Mouse (Mus musculus) CH12.LX (cell line): ENCODE data around the gene Ceacam10.

ENCODE experiments used
- CTCF ChIP-seq, 2 experiments: IDR thresholded peaks in 1 of 2; conservative IDR thresholded peaks in 1 of 2; 2 replicates each; pipeline ENCODE4 v1.5.1; 2011 to 2012; ENCODE audit warnings: low read depth in 2 of 2, low read length in 2 of 2, improper control_type of control experiment in 1 of 2, inconsistent platforms in 1 of 2, mild to moderate bottlenecking in 1 of 2, moderate library complexity in 1 of 2
- EP300 ChIP-seq: IDR thresholded peaks from 2 replicates; pipeline ENCODE4 v1.6.1; 2011; ENCODE audit warnings: low read length, improper control_type of control experiment
- ETS1 ChIP-seq: conservative IDR thresholded peaks from 2 replicates; pipeline ENCODE4 v1.6.1; 2012; ENCODE audit warnings: low read depth, mild to moderate bottlenecking, inconsistent platforms, low read length, improper control_type of control experiment, moderate library complexity
- KAT2A ChIP-seq: IDR thresholded peaks from 2 replicates; pipeline ENCODE4 v1.6.1; 2012; ENCODE audit warnings: low read length, improper control_type of control experiment, inconsistent platforms; ENCODE audit not compliant: insufficient replicate concordance
- MAFK ChIP-seq: IDR thresholded peaks from 2 replicates; pipeline ENCODE4 v1.6.1; 2011; ENCODE audit warnings: low read length, improper control_type of control experiment; ENCODE audit not compliant: insufficient replicate concordance
- NRF1 ChIP-seq: IDR thresholded peaks from 2 replicates; pipeline ENCODE4 v1.6.1; 2014; ENCODE audit warnings: low read depth, mild to moderate bottlenecking, inconsistent platforms, low read length, improper control_type of control experiment, moderate library complexity
- POLR2A ChIP-seq: IDR thresholded peaks from 2 replicates; pipeline ENCODE4 v1.6.1; 2011; ENCODE audit warnings: low read depth, mild to moderate bottlenecking, improper control_type of control experiment, low read length
- RAD21 ChIP-seq: IDR thresholded peaks from 2 replicates; pipeline ENCODE4 v1.6.1; 2011; ENCODE audit warnings: low read depth, mild to moderate bottlenecking, low read length, improper control_type of control experiment, moderate library complexity
- TCF12 ChIP-seq: IDR thresholded peaks from 2 replicates; pipeline ENCODE4 v1.6.1; 2014; ENCODE audit warnings: low read depth, mild to moderate bottlenecking, inconsistent platforms, low read length, improper control_type of control experiment
- USF1 ChIP-seq: IDR thresholded peaks from 2 replicates; pipeline ENCODE4 v1.6.1; 2014; ENCODE audit warnings: low read depth, mild to moderate bottlenecking, inconsistent platforms, low read length, improper control_type of control experiment
- USF2 ChIP-seq: conservative IDR thresholded peaks from 2 replicates; pipeline ENCODE4 v1.6.1; 2011; ENCODE audit warnings: low read depth, low read length, improper control_type of control experiment
- ZC3H11A ChIP-seq: IDR thresholded peaks from 2 replicates; pipeline ENCODE4 v1.6.1; 2012; ENCODE audit warnings: low read depth, mild to moderate bottlenecking, inconsistent platforms, low read length, improper control_type of control experiment
- ZNF384 ChIP-seq: IDR thresholded peaks from 2 replicates; pipeline ENCODE4 v1.6.1; 2012; ENCODE audit warnings: low read depth, low read length, improper control_type of control experiment, inconsistent platforms

DNA sequence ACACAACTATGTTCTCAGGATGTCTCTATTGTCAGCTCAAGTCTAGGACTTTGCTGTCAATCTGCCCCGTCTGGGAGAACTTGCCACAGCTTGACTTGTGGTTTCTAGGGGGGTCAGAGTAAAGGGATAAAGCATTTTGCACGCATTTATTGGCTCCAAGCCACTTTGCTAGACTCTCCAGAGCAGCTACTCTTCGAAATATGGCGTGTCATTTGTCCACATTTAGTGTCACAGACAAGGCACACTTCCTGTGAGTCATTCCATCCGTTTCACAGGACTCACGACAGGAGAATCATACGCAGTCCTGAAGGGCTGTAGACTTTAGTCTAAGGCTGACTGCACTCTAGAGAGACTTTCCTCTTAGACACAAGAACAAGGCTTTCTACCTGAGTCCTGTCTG is 47.4 kb downstream of the Ceacam10 start:
- no peak for TF ChIP-seq CTCF (conservative IDR thresholded peaks at IDR 0.05 in 1 of 2, IDR thresholded peaks at IDR 0.05 in 1 of 2; ENCODE audit: low read depth in 2 of 2, low read length in 2 of 2)
- TF ChIP-seq POLR2A, result no peak
- no peak for TF ChIP-seq NRF1
- no peak for TF ChIP-seq ZNF384
- peak; percentile 68 for TF ChIP-seq EP300
- no peak for TF ChIP-seq ZC3H11A
- TF ChIP-seq USF2, result no peak
- TF ChIP-seq USF1, result no peak
- TF ChIP-seq TCF12, result no peak
- no peak for TF ChIP-seq KAT2A
- TF ChIP-seq ETS1, result peak; percentile 41; the same call in 1 of the 2 replicates
- TF ChIP-seq RAD21, result no peak
- no peak; the same call in 1 of the 2 replicates for TF ChIP-seq MAFK
